Mouse (Mus musculus): ENCODE results near the gene Cmklr1.
"Not testable (repeated sequence)": the region's sequence is repeated elsewhere in the genome, so short reads cannot be mapped to it uniquely, and the experiment has no call there.

Gene Cmklr1

DNA sequence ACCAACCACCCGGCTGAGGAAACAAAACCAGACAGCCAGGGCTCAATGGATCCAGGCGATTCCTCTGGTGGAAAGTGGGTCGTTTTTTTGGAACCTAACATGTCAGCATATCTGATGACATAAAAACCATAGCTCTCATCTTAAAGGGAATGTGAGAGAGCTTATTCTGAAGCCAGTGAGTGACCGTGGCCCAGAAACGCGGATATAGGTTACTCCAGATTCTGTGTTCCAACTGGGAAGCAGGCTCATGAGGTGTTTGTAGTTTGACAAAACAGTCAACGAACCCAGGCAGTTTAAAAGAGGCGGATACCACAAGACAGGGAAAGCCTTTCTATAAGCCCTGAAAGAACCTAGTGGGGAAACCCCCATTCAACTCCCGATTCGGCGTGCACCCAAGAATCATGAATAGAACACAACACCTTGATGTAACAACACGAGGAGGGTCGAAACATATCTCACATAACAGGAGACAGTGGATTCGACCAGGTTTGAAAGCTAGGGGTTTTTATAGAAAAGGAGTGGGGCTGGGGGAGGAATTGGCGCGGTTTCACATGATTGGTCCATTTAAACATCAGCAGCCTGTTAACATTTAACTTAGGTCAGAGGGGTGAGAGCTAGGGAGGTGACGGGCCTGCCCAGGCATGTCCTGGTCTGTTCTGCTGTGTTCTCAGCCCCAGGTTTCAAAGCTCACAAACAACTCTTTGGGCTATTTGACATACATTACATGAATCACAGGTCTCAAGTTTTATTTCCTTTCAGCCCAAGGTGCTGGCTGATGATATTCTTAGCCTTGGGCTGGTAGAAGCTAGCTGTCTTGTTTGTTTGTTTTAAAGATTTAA is 64.4 kb downstream of the Cmklr1 start:
- not testable (repeated sequence) for DNase-seq (ENCODE audit: low read depth)

GRCm38 (mm10) chr5:113584439-113584838 is 65.8 kb downstream of the Cmklr1 start:
- no peak for DNase-seq (ENCODE audit: low read depth)

- no peak for DNase-seq (ENCODE audit: low read depth)
Observed at GRCm38 (mm10) chr5:113583424-113584162, 66.6 kb downstream of the Cmklr1 start.

- no peak for DNase-seq (ENCODE audit: low read depth)
Observed at GRCm38 (mm10) chr5:113580801-113581200, 69.4 kb downstream of the Cmklr1 start.

DNA sequence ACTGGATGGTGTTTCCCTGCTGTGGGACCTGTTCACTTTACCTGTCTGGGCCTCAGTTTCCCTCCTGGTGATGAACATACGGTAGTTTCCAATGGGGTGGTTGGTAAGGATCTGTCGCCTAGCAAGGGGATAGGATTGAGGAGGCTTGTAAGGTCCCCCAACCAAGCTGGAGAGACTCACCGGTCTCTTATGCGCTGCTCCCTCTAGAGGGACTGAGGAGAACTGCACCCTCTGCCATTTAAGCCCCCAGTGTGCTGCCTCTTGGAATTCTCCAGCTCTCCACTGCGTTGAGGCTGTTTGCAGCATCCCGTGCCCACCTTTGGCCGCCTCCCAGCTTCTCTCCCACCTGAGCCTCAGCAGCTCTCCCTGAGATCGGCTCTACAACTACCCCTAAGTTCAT is 70.0 kb downstream of the Cmklr1 start:
- DNase-seq (ENCODE audit: low read depth): no peak

GRCm38 (mm10) chr5:113579128-113579527 is 71.1 kb downstream of the Cmklr1 start:
- no peak for DNase-seq (ENCODE audit: low read depth)

GRCm38 (mm10) chr5:113578428-113578827 is 71.8 kb downstream of the Cmklr1 start:
- no peak for DNase-seq (ENCODE audit: low read depth)

DNA sequence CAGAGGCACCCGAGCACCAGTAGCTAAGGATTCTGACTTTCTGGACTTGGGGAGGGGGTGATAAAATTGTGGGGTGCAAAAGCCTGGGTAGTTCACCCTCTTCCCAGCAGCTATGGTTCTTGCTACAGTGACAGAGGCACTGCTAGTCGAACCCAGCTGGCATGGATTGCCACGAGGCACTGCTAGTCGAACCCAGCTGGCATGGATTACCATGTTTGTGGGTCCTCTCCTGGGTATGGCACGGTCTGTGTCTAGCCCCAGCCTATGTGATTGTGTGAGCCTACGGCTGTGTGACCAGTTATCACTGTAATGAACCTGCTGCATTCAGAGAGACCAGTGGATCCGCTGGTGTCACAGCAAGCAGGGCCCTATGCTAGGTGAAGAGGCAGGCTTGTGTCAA is 72.7 kb downstream of the Cmklr1 start:
- no peak for DNase-seq (ENCODE audit: low read depth)

GRCm38 (mm10) chr5:113570056-113570717 is 80.0 kb downstream of the Cmklr1 start:
- DNase-seq (ENCODE audit: low read depth): no peak

GRCm38 (mm10) chr5:113565858-113566257 is 84.4 kb downstream of the Cmklr1 start:
- DNase-seq (ENCODE audit: low read depth): no peak

DNA sequence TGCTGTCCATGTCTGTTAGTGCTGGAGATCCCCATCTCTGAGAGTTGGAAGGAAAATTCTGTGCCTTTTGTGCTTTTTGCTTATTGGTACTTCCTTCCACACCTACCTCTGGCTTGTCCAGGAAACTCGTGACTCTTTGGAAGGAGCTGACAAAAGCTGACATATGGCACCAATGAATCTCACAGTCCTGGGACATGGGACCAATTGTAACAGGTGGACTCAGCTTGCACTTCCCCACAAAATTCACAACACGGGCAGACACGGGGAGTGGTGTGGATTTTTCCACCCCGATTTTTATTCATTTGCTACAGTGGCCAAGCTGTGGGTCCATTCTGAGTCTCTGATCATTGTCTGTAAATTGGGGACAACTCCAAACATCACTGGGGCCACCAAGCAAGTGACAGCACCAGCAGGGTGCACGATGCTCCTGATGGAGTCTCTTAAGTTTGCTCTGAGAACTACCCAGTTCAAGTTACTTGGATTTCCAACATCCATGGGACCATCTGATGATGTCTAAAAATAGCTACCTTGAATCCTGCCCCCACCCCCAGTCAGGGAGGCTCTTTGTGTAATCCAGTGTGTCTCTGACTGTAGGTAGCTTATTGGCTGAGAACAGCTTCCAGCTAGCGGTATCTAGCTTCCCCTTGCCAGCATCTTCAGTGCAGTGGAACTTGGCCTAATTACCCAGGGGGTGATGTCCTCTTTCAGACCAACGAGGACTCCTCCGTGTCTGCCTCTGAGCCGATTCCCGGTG is 84.9 kb downstream of the Cmklr1 start:
- no peak for DNase-seq (ENCODE audit: low read depth)

GRCm38 (mm10) chr5:113564463-113564862 is 85.8 kb downstream of the Cmklr1 start:
- no peak for DNase-seq (ENCODE audit: low read depth)
